Mouse (Mus musculus): ENCODE results near the gene B4galnt2.

- TF ChIP-seq TCF12 (IDR thresholded peaks at IDR 0.05; ENCODE audit: low read depth, low read length) (no peak), UBTF (IDR thresholded peaks at IDR 0.05; ENCODE audit: low read depth, low read length) (no peak)
These were observed 71.7 kb downstream of the B4galnt2 start for GRCm38 (mm10) chr11:95842953-95843352.

Data from CH12.LX (cell line).